Mouse (Mus musculus): ENCODE results near the gene Wdr45.

GRCm38 (mm10) chrX:7696520-7696919, 17.6 kb upstream of the Wdr45 start:
- TF ChIP-seq CTCF (IDR thresholded peaks at IDR 0.05; ENCODE audit: borderline replicate concordance, insufficient read depth, low read length) (no peak), POLR2A (IDR thresholded peaks at IDR 0.05; ENCODE audit: low read depth, low read length) (no peak)
